Mouse (Mus musculus): Measurements from ENCODE around the gene Eef2k.

DNA sequence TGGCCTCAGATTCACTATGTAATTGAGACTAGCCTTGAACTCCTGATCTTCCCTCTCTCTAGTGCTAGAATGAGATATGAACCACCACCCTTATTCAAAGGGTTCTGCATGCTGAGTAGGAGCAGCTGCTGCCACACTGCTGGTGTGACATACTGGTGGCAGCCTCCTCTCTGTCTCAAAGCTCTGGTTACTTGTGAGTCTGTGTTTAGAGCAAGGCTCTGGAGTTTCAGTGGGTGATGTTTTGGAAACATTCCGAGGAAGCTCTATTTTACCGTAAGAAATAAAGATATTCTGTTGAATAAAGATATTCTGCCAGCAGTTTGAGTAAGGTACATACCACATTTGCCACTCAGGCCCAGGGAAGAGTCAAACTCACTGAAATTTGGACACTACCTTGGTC is 39.4 kb upstream of the Eef2k start:
- TF ChIP-seq CTCF (IDR thresholded peaks at IDR 0.05; ENCODE audit: extremely low read depth, insufficient read depth, low read length) (no peak), POLR2A (IDR thresholded peaks at IDR 0.05; ENCODE audit: extremely low read depth, insufficient read depth, low read length) (no peak)

Data from cortical plate, adult 2 months (tissue).